Mouse (Mus musculus): ENCODE results near the gene Tha1.

- no peak for TF ChIP-seq CTCF (IDR thresholded peaks at IDR 0.05; ENCODE audit: insufficient read depth, low read depth, low read length)
- TF ChIP-seq POLR2A (IDR thresholded peaks at IDR 0.05; ENCODE audit: insufficient read depth, low read depth, low read length): no peak
Observed at GRCm38 (mm10) chr11:117860601-117861000, 12.7 kb downstream of the Tha1 start, which contains the start of gene Tmem235.

All from olfactory bulb, adult 2 months (tissue).